Mouse (Mus musculus) fibroblast of lung, adult 2 months (primary cell): ENCODE measurements around the gene Atp6v1fnb.

Source experiments
- DNase-seq: peaks from one replicate; pipeline ENCODE4 v3.0.0-alpha.2; 2011; ENCODE audit warnings: low read depth

Atp6v1fnb gene

GRCm38 (mm10) chr6:29471137-29471536, at the start of gene Atp6v1fnb:
Gene Atp6v1fnb, plus strand, starts transcription at chr6:29471437.
- no peak for DNase-seq

GRCm38 (mm10) chr6:29425118-29425517, 46.1 kb upstream of the Atp6v1fnb start:
- no peak for DNase-seq

GRCm38 (mm10) chr6:29426331-29426730, 44.9 kb upstream of the Atp6v1fnb start:
- DNase-seq: no peak

GRCm38 (mm10) chr6:29428171-29428570, 43.1 kb upstream of the Atp6v1fnb start:
- no peak for DNase-seq

- peak; percentile 71 for DNase-seq
Measured at GRCm38 (mm10) chr6:29430681-29431420, 40.4 kb upstream of the Atp6v1fnb start.

- DNase-seq: no peak
Measured at GRCm38 (mm10) chr6:29431473-29431872, 39.8 kb upstream of the Atp6v1fnb start.

- no peak for DNase-seq
Measured at GRCm38 (mm10) chr6:29432156-29432555, 39.1 kb upstream of the Atp6v1fnb start.

- no peak for DNase-seq
Measured at GRCm38 (mm10) chr6:29432676-29433037, 38.6 kb upstream of the Atp6v1fnb start.

- no peak for DNase-seq
Measured at GRCm38 (mm10) chr6:29433038-29433803, 38.0 kb upstream of the Atp6v1fnb start, which contains the start of gene Flnc. Gene Flnc, plus strand, starts transcription at chr6:29433256.

- DNase-seq: no peak
Measured at GRCm38 (mm10) chr6:29433804-29434795, 37.1 kb upstream of the Atp6v1fnb start.

- DNase-seq: no peak
Measured at GRCm38 (mm10) chr6:29434911-29435691, 36.1 kb upstream of the Atp6v1fnb start.

- DNase-seq: no peak
Measured at GRCm38 (mm10) chr6:29435940-29436451, 35.2 kb upstream of the Atp6v1fnb start.

GRCm38 (mm10) chr6:29436461-29436934, 34.7 kb upstream of the Atp6v1fnb start:
- DNase-seq: peak; percentile 90

GRCm38 (mm10) chr6:29439251-29439650, 32.0 kb upstream of the Atp6v1fnb start:
- DNase-seq: no peak

- DNase-seq: no peak
Measured at GRCm38 (mm10) chr6:29439789-29440188, 31.4 kb upstream of the Atp6v1fnb start.

- DNase-seq: no peak
Measured at GRCm38 (mm10) chr6:29444773-29445172, 26.5 kb upstream of the Atp6v1fnb start.

- no peak for DNase-seq
Measured at GRCm38 (mm10) chr6:29445354-29445753, 25.9 kb upstream of the Atp6v1fnb start.

GRCm38 (mm10) chr6:29449858-29450257, 21.4 kb upstream of the Atp6v1fnb start:
- no peak for DNase-seq

GRCm38 (mm10) chr6:29450667-29451066, 20.6 kb upstream of the Atp6v1fnb start:
- DNase-seq: no peak

- DNase-seq: no peak
Measured at GRCm38 (mm10) chr6:29461502-29461901, 9.7 kb upstream of the Atp6v1fnb start.

- DNase-seq: no peak
Measured at GRCm38 (mm10) chr6:29463388-29463787, 7.8 kb upstream of the Atp6v1fnb start.
